Mouse (Mus musculus) cerebellum, adult 2 months (tissue): ENCODE data around the gene Hspa8. TPM values are rescaled to one million over a fixed set of nuclear protein-coding genes. Genes with fewer than 3 reads are reported as not detected.
A peak's percentile ranks its signal among the peaks of the same experiment; 100 is the strongest.

Source experiments
- DNase-seq, 2 experiments: peaks; one replicate each; pipeline ENCODE4 v3.0.0; 2021
- H3K27ac ChIP-seq: fragments of 200-500 bp; 2 replicates; pipeline ENCODE4 v1.5.1; 2012; ENCODE audit warnings: low read length, control low read depth, inconsistent platforms; ENCODE audit not compliant: insufficient read depth
- H3K27me3 ChIP-seq: fragments of 200-500 bp; 2 replicates; pipeline ENCODE4 v1.6.1; 2012; ENCODE audit warnings: inconsistent platforms, mild to moderate bottlenecking, low read length, moderate library complexity; ENCODE audit not compliant: control insufficient read depth, insufficient read depth
- H3K4me1 ChIP-seq: fragments of 200-500 bp; 2 replicates; pipeline ENCODE4 v1.6.1; 2011; ENCODE audit warnings: low read length; ENCODE audit not compliant: control insufficient read depth, insufficient read depth
- H3K4me3 ChIP-seq: fragments of 200-500 bp; replicated peaks from 2 replicates; pipeline ENCODE3; 2011; ENCODE audit warnings: mild to moderate bottlenecking, low read depth, low read length, control low read depth; ENCODE audit not compliant: insufficient read depth
- CTCF ChIP-seq: fragments of 200-500 bp; IDR thresholded peaks from 2 replicates; pipeline ENCODE4 v1.5.1; 2011; ENCODE audit warnings: low read depth, mild to moderate bottlenecking, control low read depth, low read length, moderate library complexity, borderline replicate concordance; ENCODE audit not compliant: insufficient read depth
- POLR2A ChIP-seq: fragments of 200-500 bp; IDR thresholded peaks from 2 replicates; pipeline ENCODE4 v1.6.1; 2011; ENCODE audit warnings: low read length, control low read depth, borderline replicate concordance; ENCODE audit not compliant: insufficient read depth
- WGBS: fragments of 180-500 bp; shearing (Covaris S2); methylation state at CpG from one replicate; pipeline ENCODE4 v1.1.7; 2018; 5-methylcytosine and 5-hydroxymethylcytosine counted together
- polyA plus RNA-seq: library from polyadenylated mRNA; depleted of rRNA; stranded (reverse); fragments of >200 nt; gene quantifications from 2 replicates; pipeline ENCODE4 v1.2.3, GENCODE M21; 2012; rRNA removed

Gene Hspa8
- polyA plus RNA-seq, 1 experiment = 2,645 TPM

DNA sequence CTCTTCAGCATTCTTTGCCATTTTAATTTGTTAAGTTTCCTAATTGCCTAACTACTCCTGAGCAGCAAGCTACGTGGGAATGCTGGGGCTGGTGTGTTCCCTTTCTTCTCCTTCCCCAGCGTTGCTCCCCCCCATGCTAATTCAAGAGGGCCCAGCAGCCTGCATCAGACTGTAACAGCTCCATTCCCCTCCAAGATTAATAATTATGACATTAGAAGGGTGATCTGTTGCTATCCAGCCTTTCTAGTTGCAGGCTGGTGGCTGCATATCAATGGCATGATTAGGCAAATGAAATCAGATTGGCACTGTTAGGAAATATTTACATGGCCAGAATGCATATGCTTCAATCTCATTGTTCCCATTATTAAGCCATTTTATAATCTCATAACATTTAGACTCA lies 50.7 kb downstream of the Hspa8 start:
- 42% methylated on average over 2 of the region's 2 CpGs for WGBS
- H3K27me3 ChIP-seq = no peaks in the 10 kb centered on the region; the same call in 1 of the 2 replicates
- DNase-seq = no peak

GRCm38 (mm10) chr9:40858461-40859160 lies 57.8 kb downstream of the Hspa8 start:
- H3K27me3 ChIP-seq = peaks cover 3% of the 10 kb centered on the region; the same call in 1 of the 2 replicates
- H3K4me1 ChIP-seq = peaks cover 3% of the 10 kb centered on the region; the same call in 1 of the 2 replicates
- TF ChIP-seq POLR2A (no peak), CTCF (no peak)
- no peak overlapping the region for H3K27ac ChIP-seq
- peak overlapping the region; percentile 47 for H3K4me3 ChIP-seq
- DNase-seq = peak in 1 of 2 experiments; percentile 32
- 7% methylated on average over 21 of the region's 21 CpGs for WGBS

More for the DNA sequence above, 50.7 kb downstream of the Hspa8 start:
- no peak for TF ChIP-seq CTCF
- no peak overlapping the region for H3K27ac ChIP-seq
- no peak overlapping the region for H3K4me3 ChIP-seq
- H3K4me1 ChIP-seq = no peaks in the 10 kb centered on the region

GRCm38 (mm10) chr9:40859196-40859595 lies 58.4 kb downstream of the Hspa8 start:
- peaks cover 3% of the 10 kb centered on the region; the same call in 1 of the 2 replicates for H3K27me3 ChIP-seq
- 29% methylated on average over 9 of the region's 9 CpGs for WGBS
- H3K4me3 ChIP-seq = no peak overlapping the region
- TF ChIP-seq CTCF (no peak), POLR2A (no peak)
- no peak for DNase-seq
- peaks cover 3% of the 10 kb centered on the region; the same call in 1 of the 2 replicates for H3K4me1 ChIP-seq
- no peak overlapping the region for H3K27ac ChIP-seq

Other genes with a start within 250 kb of the Hspa8 start
- not detected in 2 replicates for gene Gm21915, start 130.4 kb upstream of the Hspa8 start, polyA plus RNA-seq
- 21.7 and 21.8 TPM in 2 replicates for gene Clmp, start 115.0 kb upstream of the Hspa8 start, polyA plus RNA-seq
- gene Bsx, start 73.1 kb downstream of the Hspa8 start, polyA plus RNA-seq = 0.03 and 0.08 TPM in 2 replicates
- gene Jhy, start 163.1 kb downstream of the Hspa8 start, polyA plus RNA-seq = 0.51 and 0.87 TPM in 2 replicates
- 26.4 and 29.5 TPM in 2 replicates for gene Crtam, start 203.6 kb downstream of the Hspa8 start, polyA plus RNA-seq